Mouse (Mus musculus) adrenal gland, adult 8-10 months (tissue): ENCODE results near the gene Lyg2. TPM values are rescaled to one million over a fixed set of nuclear protein-coding genes. Genes with fewer than 3 reads are reported as not detected.

Experiments
- DNase-seq: peaks from one replicate; pipeline ENCODE4 v3.0.0; 2022
- total RNA-seq, 4 experiments: library from RNA; stranded (reverse); gene quantifications; 2 replicates each; pipeline ENCODE4 v1.2.4; 2022

Gene Lyg2
- not detected for total RNA-seq

DNA sequence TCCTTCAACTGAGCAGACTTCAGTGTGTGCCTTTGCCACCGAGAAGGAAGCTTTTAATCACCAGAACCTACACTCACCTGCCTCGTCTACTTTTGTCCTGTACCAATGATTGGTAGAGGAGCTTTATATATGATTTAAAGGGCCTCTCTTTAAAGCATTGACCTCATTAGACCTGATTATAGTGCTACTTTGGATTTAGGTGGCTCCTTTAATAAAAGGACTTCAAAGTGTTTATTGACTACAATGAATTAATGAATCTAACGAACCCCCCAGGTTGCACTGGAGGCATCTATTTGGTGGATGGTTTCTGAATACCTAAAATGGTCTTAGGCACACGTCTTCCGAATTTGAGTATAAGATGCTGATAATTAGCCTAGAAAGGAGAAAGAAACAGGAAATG is at the start of gene Lyg2:
Gene Lyg2, minus strand, starts transcription at position 101 of the 400 bp plus-strand sequence.
- no peak for DNase-seq

DNA sequence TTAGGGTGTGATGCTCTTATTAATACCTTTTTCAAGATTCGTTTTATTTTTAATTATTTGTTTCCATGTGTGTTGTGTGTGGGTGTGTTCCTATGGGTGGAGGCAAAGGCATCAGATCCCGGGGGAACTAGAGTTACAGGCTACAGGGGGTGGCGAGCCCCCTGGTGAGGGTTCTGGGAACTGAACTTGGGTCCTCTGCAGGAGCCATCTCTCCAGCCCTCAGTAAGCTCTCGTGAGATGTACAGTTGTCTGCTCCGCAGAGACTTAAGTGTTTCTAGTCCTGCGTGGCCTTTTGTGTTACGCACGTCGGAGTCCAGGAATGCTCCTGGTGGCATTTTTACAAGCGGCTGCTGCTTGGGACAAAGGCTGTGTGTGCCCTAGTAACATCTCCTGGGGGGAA is 49.3 kb upstream of the Lyg2 start:
- DNase-seq: no peak

DNA sequence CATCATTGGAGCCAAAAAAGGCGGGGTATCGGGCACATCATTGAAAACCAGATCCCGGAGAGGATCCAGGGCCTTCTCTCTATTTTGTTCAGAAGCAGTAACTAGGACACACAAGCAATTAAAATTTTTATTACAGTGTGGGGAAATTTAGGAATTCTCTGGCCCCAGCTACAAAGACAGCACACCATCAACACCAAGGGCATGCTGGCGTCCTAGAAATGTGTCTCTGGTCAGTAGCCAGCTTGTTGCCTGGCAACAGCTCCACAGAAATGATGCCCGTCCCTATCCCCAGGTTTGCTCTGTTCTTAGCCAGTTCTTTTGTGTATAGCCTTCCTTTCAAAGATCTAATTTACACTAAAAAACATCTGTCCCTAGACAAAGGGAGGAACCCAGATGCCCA is 43.2 kb upstream of the Lyg2 start:
- peak; percentile 31 for DNase-seq

DNA sequence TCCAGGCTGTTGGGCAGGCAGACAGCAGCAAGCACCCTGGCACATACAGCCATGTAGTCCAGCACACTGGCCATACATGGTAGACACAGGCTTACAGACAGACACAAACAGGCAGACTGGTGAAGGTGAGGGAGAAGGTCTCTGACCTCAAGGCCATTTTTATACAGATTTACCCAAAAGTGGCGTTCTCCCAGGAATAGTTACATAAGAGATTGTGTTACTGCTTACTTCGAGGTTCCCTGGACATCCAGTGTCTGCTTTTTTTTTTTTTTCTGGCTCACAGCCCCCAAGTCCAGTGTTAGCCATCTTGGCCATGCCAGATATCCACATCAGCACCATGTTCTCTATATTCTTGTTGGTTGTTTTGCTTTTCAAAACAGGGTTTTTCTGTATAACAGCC is 42.2 kb upstream of the Lyg2 start:
- DNase-seq: no peak

DNA sequence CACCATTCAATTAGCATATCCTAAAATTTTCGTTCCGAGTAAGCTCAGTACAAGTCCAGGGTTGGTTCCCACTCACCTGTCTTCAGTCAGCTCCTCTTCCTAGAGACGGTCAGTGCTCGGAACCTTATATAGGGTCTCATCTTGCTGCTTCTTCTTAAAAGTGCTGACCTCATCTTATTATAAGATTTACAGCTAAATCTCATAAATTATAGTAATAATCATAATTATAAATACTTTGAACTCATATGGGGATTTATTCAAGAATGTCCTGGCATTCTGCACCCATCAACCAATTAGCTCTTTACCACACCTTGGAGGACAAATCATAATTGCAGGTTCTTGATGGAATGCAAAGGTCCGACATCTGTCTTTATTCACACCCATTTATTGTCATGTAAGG is 41.4 kb upstream of the Lyg2 start, which contains the start of gene Lyg1:
Gene Lyg1, minus strand, starts transcription at position 101 of the 400 bp plus-strand sequence.
- no peak for DNase-seq

DNA sequence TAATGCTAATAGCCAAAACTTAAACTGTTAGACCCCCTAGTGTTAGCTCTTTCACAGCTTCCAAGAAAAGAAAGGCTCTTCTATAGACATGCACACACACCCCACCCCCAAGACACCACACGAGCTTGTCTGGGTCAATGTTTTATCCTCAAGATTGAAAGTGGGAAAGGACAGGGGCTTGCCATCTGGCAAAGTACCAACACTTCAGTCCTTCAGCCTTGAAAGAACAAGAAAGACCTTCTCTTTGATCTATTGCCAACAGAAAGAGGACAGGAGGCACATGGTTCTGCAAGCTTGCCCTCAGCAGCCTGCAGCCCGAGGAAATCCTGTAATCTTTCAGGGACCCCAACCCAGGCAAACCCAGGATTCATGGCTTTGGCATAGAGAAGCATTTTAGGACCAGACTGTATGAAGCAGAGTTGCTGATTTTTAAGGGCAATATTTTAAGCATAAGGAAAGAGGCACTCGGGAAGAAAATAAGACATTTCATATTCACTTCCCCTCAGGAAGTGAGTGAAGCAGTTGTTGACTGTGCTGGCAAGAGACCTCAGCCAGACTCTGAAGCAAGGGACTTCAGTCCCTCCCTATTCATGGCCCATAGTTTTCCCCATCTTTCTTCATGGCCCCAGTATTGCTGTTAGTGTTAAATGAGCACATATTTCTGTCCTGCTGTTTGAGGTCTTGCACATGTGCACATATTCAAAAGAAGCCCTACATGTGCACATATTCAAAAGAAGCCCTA is 40.6 kb upstream of the Lyg2 start:
- DNase-seq: peak; percentile 74

DNA sequence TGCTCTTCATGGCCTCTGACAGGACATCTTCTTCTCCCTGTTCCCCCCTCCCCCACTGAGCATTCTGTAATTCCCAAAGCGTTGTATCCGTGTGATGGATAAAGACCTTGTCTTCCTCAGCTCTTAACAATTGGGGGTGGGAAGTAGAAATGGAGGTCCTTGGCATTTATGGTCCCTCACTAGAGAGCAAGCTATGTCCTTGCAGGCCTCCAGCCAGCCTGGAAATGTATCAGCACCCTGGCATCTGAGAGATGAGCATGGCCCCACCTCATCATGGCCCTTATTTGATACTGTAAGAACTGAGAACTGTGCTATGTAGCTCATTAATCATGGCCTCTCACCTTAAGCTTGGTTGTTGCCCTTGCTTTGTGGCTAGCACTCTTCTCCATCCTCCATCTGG is 39.0 kb upstream of the Lyg2 start:
- peak; percentile 47 for DNase-seq

DNA sequence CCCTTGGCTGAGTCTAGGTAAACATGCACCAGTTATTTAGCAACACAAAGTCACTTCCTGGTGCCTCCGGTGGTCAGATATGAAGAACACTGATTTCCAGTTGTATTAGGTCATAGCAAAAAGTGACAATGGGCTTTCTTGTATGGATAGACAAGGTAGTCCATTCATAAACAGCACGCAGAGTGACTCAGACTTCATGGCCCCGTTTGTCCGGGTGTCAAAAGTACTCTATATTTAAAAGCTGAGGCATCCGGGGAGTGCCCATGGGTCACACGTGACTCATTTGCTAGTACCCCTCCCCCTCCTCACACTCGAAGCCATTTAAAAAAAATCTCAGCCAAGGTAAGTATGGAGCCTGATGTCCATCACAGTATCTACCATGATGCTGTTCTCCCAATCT is 38.5 kb upstream of the Lyg2 start:
- DNase-seq: no peak

DNA sequence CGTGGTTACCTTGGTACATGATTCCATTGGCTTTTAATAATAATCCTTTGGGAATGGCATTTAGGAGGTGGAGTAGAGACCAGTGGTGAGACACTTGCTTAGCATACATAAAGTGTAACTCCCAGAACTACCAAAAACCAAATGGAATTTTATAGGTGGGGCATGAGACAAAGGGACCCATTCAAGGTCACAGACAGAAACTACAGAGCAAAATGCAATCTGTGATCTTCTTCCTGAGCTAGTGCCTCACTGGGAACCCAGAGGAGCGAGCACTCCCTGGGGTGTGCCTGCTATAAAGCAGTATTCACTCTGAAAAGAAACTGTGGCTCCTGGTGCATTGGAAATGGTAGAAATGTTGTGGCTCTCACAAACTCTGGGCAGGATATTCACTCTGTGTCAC is 32.6 kb upstream of the Lyg2 start:
- no peak for DNase-seq

DNA sequence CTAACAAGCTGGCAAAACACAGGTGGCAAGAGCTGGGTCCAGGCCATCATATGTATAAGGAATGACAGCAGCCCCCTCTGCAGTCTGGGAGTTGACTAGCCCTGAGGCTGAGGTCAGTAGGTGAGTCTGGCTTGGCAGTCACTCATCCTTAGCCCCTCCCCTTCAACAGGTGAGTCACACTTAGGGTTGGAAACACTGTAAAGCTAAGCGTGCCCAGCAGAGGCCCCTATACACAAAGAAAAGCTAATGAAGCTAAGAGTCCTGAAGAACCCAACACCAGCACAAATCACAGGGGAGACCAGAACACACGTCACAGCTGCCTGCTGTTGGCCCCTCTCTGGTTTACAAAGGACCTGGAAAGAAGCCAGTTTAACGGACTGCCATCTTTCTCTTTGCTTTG is 15.5 kb upstream of the Lyg2 start:
- DNase-seq: peak; percentile 70

DNA sequence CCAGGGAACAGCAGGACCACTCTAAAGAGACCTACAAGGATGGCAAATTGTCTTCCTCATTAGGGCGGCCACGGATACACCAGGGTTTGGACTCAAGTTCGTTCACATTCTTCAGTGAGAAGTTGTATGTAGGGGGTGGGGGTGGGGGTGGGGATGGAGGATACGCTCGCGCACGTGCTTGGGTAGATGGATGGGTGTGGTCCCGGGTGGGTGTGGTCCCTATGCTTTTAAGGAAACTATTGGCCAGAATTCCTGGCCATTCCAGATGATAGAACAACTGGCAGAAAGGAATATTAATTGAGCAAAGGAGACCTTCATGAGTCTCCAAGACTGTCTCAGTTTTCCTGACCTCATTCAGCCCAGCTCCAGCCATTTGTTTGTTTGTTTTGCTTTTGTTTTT is 9.7 kb upstream of the Lyg2 start:
- DNase-seq: no peak

DNA sequence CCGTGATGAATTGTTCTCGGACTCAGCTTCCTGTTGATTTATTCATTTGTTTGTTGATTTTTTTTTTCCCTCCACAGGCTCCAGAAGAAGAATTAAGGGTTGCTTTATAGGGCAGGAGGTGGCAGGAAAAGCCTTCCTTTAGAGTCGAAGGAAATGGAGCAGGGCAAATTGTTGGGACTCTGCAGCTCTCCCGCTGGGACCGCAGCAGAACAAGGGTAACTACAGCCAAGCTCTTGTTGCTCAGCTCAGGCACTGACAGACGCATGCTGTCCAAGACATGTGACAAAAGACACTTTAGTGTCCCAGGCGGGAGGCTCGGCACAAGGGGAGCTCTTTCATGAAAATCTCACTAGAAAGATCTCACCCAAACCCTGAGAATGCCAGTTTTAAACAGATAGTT is 6.2 kb upstream of the Lyg2 start:
- DNase-seq: no peak

DNA sequence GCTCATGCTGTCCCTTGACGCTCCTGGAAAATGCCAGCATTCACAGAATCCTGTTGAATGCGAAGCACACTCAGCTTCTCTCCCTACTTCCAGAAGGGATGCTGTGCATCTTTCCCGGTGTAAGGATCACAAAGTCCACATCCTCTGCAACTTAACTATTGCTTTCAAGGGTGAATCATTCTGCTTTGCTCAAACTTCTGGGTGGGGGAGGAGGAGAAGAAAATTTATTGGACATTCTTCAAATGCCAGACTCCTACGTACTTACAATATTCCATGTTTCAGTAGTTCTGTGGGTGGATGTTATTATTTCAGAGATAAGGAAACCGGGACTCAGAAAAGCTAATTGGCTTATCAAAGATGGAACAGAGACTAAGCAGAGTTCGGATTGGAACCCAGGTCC is 1.8 kb upstream of the Lyg2 start:
- no peak for DNase-seq

DNA sequence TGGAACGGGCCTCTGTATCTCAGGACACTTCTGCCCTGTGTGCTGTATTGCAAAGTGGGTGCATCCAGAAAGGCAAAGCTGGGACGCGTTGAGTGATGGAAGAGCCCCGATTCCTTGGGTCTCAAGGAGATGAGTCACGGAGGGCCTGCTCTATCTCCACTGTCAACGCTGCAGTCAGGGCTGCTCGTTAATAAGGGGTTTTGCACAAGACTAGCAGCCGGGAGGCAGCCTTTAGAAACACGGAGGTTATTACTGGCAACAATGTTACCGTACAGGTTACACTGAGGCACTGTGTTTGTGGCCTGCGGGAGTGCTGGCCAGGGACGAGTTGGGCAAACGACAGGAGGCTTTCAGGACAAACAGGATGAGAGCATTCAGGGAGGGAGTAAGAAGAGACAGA is 1.4 kb upstream of the Lyg2 start:
- no peak for DNase-seq

DNA sequence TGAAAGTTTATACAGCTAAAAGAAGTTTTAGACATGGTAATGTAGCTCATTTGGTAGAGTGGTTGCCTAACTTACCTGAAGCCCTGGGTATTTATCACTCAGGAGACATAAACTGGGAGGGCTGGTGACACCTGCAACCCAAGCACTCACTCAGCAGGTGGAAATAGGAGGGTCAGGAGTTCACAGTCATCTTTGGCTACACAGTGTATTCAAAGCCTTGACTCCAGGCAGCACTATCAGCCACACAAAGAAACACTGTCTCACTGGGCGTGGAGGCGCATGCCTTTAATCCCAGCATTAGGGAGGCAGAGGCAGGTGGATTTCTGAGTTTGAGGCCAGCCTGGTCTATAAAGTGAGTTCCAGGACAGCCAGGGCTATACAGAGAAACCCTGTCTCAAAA is 3.5 kb downstream of the Lyg2 start:
- DNase-seq: no peak

DNA sequence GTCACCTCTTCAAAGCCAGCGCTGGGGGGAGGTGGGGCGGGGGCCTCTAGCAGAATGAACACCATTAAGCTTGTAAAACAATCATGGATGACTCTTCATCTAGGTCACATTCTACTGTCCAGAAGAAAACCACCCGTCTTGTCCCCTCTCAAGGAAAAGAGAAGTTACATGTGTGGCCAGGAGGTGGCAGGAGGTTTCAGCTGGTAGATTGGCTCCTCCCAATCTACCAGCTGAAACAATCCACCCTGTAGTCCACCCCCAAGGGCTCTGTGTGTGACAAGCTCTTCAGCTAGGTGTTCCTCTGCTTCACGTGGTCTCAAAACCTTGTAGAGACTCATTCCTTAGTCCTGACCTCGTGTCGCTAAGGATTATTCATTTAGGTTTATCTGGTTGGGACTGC is 13.1 kb downstream of the Lyg2 start:
- no peak for DNase-seq

DNA sequence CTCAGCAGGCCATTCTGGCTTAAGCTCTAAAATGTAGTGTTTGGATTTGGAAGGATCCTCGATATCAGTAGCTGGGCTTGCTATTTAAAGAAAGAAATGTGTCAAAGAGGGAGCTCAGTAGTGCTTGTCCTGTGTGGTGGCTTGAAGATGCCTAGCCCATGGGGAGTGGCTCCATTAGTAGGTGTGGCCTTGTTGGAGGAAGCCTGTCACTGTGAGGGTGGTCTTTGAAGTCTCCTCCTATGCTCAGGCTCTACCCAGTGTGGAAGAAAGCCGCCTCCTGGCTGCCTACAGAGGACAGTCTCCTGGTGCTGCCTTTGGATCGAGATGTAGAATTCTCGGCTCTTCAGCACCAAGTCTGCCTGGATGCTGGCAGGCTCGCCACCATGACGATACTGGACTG is 16.0 kb downstream of the Lyg2 start:
- no peak for DNase-seq

DNA sequence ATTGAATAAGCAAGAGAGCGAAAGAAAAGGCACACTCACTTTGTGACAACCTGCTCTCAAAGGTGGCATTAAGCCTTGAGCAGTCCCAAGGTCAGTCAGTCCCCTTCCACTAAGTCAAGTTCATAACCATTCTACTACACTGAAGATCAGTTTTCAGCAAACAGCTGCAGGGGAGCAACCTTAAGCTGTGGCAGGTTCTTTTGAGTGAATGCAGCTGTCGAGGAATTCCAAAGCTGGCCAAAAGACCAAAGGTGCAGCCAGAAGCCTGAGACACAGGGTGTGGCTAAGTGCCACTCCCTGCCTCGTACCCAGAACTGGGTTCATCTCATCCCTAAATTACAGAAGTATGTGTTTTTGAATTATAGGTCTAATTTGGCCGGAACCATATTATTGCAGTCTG is 16.5 kb downstream of the Lyg2 start:
- no peak for DNase-seq

DNA sequence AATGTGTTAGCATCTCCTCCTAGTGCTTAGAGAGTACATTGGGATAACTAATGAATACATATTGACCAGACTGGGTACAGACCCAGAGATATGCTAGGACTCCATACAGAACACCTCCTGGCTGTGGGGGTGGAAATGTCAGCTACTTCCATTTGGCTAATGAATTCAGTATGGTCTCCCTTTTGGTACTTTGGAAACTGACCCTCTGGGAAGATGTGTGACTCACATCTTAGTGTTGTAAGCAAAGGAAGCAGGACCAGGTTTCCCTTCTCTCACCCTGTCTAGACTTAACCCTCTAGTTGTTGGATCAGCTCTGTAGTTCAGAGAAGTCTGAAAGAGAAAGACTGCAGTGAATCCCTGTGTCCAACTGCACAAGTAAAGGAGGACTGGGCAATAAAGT is 21.7 kb downstream of the Lyg2 start:
- DNase-seq: no peak

DNA sequence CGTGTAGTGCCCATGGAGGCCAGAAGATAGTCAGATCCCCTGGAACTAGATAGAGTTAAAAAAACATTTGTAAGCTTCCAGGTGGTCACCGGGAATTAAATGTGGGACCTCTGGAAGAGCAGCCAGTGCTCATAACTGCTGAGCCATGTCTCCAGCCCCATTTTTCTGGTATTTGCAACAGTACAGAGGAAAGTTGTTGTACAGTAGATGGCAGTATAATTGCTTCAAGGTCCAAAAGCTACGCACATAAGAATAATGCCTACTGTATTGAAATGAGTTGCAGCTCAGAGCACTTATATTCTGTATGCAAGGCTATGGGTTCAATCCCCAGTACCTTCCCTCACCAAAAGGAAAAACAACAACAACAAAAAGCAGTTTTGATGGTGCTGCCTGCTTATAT is 24.9 kb downstream of the Lyg2 start:
- DNase-seq: no peak

DNA sequence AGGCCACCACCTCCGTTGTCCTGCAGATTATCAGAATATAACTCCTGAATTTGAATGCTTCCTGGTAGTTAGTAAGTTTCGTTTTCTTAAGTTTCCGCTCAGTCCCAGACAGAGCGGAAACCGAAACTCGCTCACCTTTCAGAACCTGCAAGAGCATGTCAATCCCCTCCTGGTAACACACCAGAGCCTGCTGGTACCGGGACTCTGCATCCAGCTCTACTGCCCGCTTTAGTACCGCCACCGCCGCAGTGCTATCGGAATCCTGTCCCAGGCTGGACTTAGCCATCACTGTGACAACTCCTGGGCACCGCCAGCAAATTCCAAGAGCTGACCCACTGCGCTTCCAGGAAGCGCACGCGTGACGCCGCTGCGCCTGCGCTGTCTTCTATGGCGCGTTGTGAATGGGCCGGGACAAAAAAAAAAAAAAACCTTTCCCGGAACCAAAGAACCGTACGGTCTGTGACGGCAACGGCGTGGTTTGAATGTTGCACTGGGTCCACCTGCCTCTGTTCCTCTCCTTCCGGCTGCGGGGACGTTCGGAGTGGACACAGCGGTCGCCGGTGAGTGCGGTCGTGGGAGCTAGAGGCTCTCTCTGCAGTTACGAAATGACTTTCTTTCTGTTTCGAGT is 26.2 kb downstream of the Lyg2 start, which contains the start of the genes Mitd1 and Mrpl30:
Gene Mitd1, minus strand, starts transcription at position 387 of the 628 bp plus-strand sequence.
Gene Mrpl30, plus strand, starts transcription at position 453 of the 628 bp plus-strand sequence.
- peak; percentile 83 for DNase-seq

DNA sequence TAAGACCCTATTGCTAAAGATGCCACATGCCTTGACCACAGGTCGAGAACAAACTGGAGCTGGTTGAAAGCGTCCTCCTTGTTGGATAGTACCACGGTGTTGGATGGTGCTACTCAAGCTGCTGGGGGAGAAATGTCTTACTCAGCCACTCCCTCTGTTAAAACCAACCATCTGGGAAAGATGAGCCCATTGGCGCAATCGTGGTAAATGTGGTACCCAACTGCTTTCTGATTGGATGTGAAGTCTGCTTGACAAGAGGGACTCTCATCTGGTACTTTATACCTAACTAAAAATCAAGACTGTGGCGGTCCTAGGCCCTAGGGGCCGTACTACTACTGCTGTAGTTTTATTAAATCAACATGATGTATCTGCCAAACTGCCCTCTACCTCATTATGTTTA is 27.1 kb downstream of the Lyg2 start:
- DNase-seq: no peak

DNA sequence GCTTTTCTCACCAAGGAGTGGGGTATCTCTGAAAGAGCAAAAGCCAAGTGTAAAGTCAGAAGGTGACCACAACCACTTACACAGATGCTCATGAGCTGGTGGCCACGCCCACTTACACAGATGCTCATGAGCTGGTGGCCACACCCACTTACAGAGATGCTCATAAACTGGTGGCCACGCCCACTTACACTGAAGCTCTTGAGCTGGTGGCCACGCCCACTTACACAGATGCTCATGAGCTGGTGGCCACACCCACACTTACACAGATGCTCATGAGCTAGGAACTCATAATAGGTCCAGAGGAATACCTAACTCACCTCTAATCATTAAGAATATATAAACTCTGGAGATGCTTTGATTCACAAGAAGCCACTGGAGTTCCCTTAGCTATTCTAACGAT is 31.8 kb downstream of the Lyg2 start:
- DNase-seq: no peak

DNA sequence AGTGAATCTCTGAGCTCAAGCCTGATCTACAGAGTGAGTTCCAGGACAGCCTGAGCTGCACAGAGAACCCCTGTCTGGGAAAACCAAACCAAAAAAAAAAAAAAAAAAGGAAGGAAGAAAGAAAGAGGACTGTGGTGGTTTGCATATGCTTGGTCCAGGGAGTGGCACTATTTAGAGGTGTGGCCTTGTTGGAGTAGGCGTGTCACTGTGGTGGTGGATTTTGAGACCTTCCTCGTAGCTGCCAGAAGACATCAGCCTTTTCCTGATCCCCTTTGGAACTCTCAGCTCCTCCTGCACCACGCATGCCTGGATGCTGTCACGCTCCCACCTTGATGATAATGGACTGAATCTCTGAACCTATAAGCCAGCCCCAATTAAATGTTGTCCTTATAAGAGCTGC is 32.9 kb downstream of the Lyg2 start:
- no peak for DNase-seq
